Mouse (Mus musculus): ENCODE data around the gene Sytl3. TPM values are rescaled to one million over a fixed set of nuclear protein-coding genes. Genes with fewer than 3 reads are reported as not detected.

The Sytl3 gene
- polyA plus RNA-seq, 1 experiment from 2014 or later = 1.1 TPM

GRCm38 (mm10) chr17:6747478-6747877, 88.6 kb downstream of the Sytl3 start:
- WGBS = 39% methylated on average over 7 of the region's 7 CpGs
- H3K4me2 ChIP-seq (ENCODE audit: low read depth, low read length) = no peak overlapping the region
- H3K27ac ChIP-seq (ENCODE audit: low read length) = no peak overlapping the region
- H3K36me3 ChIP-seq (ENCODE audit: control insufficient read depth, insufficient read depth, low read length) = peaks cover 5% of the 10 kb centered on the region; the same call in 1 of the 2 replicates
- no peaks in the 10 kb centered on the region for H3K9me3 ChIP-seq (replicated peaks; ENCODE audit: control insufficient read depth, low read length)
- H3K27me3 ChIP-seq (ENCODE audit: control insufficient read depth, insufficient read depth, low read length) = no peaks in the 10 kb centered on the region
- H3K4me3 ChIP-seq (replicated peaks; ENCODE audit: low read length) = no peak overlapping the region
- no peak for ATAC-seq (ENCODE audit: insufficient read depth, low FRiP score)
- H3K9ac ChIP-seq (ENCODE audit: low read length) = no peak overlapping the region
- peaks cover 18% of the 10 kb centered on the region for H3K4me1 ChIP-seq (ENCODE audit: control insufficient read depth, insufficient read depth, low read length)

- no peak for ATAC-seq (ENCODE audit: insufficient read depth, low FRiP score)
- Histone ChIP-seq H3K27ac (ENCODE audit: low read length) (no peak overlapping the region), H3K4me3 (replicated peaks; ENCODE audit: low read length) (no peak overlapping the region), H3K4me1 (ENCODE audit: control insufficient read depth, insufficient read depth, low read length) (peaks cover 17% of the 10 kb centered on the region), H3K9ac (ENCODE audit: low read length) (no peak overlapping the region), H3K36me3 (ENCODE audit: control insufficient read depth, insufficient read depth, low read length) (peaks cover 5% of the 10 kb centered on the region; the same call in 1 of the 2 replicates), H3K4me2 (ENCODE audit: low read depth, low read length) (no peak overlapping the region), H3K9me3 (replicated peaks; ENCODE audit: control insufficient read depth, low read length) (no peaks in the 10 kb centered on the region), H3K27me3 (ENCODE audit: control insufficient read depth, insufficient read depth, low read length) (no peaks in the 10 kb centered on the region)
- WGBS = 72% methylated on average over 17 of the region's 17 CpGs
Measured at GRCm38 (mm10) chr17:6748779-6749464, 90.0 kb downstream of the Sytl3 start.

- Histone ChIP-seq H3K4me3 (replicated peaks; ENCODE audit: low read length) (no peak overlapping the region), H3K36me3 (ENCODE audit: control insufficient read depth, insufficient read depth, low read length) (0 out of 2 replicates have a peak, but pooled peaks cover 3% of the 10 kb centered on the region), H3K9me3 (replicated peaks; ENCODE audit: control insufficient read depth, low read length) (no peaks in the 10 kb centered on the region), H3K4me2 (ENCODE audit: low read depth, low read length) (no peak overlapping the region), H3K4me1 (ENCODE audit: control insufficient read depth, insufficient read depth, low read length) (peaks cover 16% of the 10 kb centered on the region), H3K27me3 (ENCODE audit: control insufficient read depth, insufficient read depth, low read length) (no peaks in the 10 kb centered on the region), H3K9ac (ENCODE audit: low read length) (no peak overlapping the region), H3K27ac (ENCODE audit: low read length) (peak overlapping the region; percentile 66)
- 67% methylated on average over 11 of the region's 11 CpGs for WGBS
- ATAC-seq (ENCODE audit: insufficient read depth, low FRiP score) = peak; percentile 35; the same call in 1 of the 2 replicates
Measured at GRCm38 (mm10) chr17:6751221-6751859, 92.4 kb downstream of the Sytl3 start.

GRCm38 (mm10) chr17:6752375-6752774, 93.5 kb downstream of the Sytl3 start:
- Histone ChIP-seq H3K9me3 (replicated peaks; ENCODE audit: control insufficient read depth, low read length) (no peaks in the 10 kb centered on the region), H3K4me2 (ENCODE audit: low read depth, low read length) (no peak overlapping the region), H3K4me1 (ENCODE audit: control insufficient read depth, insufficient read depth, low read length) (peaks cover 23% of the 10 kb centered on the region), H3K27me3 (ENCODE audit: control insufficient read depth, insufficient read depth, low read length) (no peaks in the 10 kb centered on the region), H3K9ac (ENCODE audit: low read length) (no peak overlapping the region), H3K4me3 (replicated peaks; ENCODE audit: low read length) (no peak overlapping the region), H3K36me3 (ENCODE audit: control insufficient read depth, insufficient read depth, low read length) (0 out of 2 replicates have a peak, but pooled peaks cover 3% of the 10 kb centered on the region), H3K27ac (ENCODE audit: low read length) (peak overlapping the region; percentile 66; the same call in 1 of the 2 replicates)
- ATAC-seq (ENCODE audit: insufficient read depth, low FRiP score) = no peak
- 71% methylated on average over 7 of the region's 7 CpGs for WGBS

GRCm38 (mm10) chr17:6755176-6755575, 96.3 kb downstream of the Sytl3 start:
- Histone ChIP-seq H3K9ac (ENCODE audit: low read length) (no peak overlapping the region), H3K9me3 (replicated peaks; ENCODE audit: control insufficient read depth, low read length) (no peaks in the 10 kb centered on the region), H3K4me3 (replicated peaks; ENCODE audit: low read length) (no peak overlapping the region), H3K36me3 (ENCODE audit: control insufficient read depth, insufficient read depth, low read length) (0 out of 2 replicates have a peak, but pooled peaks cover 3% of the 10 kb centered on the region), H3K4me1 (ENCODE audit: control insufficient read depth, insufficient read depth, low read length) (peaks cover 36% of the 10 kb centered on the region), H3K4me2 (ENCODE audit: low read depth, low read length) (no peak overlapping the region), H3K27ac (ENCODE audit: low read length) (peak overlapping the region; percentile 80; the same call in 1 of the 2 replicates), H3K27me3 (ENCODE audit: control insufficient read depth, insufficient read depth, low read length) (no peaks in the 10 kb centered on the region)
- 79% methylated on average over 9 of the region's 9 CpGs for WGBS
- no peak for ATAC-seq (ENCODE audit: insufficient read depth, low FRiP score)

- Histone ChIP-seq H3K9me3 (replicated peaks; ENCODE audit: control insufficient read depth, low read length) (no peaks in the 10 kb centered on the region), H3K4me3 (replicated peaks; ENCODE audit: low read length) (no peak overlapping the region), H3K9ac (ENCODE audit: low read length) (no peak overlapping the region), H3K27ac (ENCODE audit: low read length) (peak overlapping the region; percentile 80), H3K4me2 (ENCODE audit: low read depth, low read length) (no peak overlapping the region), H3K4me1 (ENCODE audit: control insufficient read depth, insufficient read depth, low read length) (peaks cover 36% of the 10 kb centered on the region), H3K36me3 (ENCODE audit: control insufficient read depth, insufficient read depth, low read length) (0 out of 2 replicates have a peak, but pooled peaks cover 3% of the 10 kb centered on the region), H3K27me3 (ENCODE audit: control insufficient read depth, insufficient read depth, low read length) (no peaks in the 10 kb centered on the region)
- peak; percentile 59 for ATAC-seq (ENCODE audit: insufficient read depth, low FRiP score)
- 72% methylated on average over 8 of the region's 8 CpGs for WGBS
Measured at GRCm38 (mm10) chr17:6755873-6756272, 97.0 kb downstream of the Sytl3 start.

- no peak for ATAC-seq (ENCODE audit: insufficient read depth, low FRiP score)
- Histone ChIP-seq H3K27ac (ENCODE audit: low read length) (peak overlapping the region; percentile 57; the same call in 1 of the 2 replicates), H3K4me3 (replicated peaks; ENCODE audit: low read length) (no peak overlapping the region), H3K4me2 (ENCODE audit: low read depth, low read length) (no peak overlapping the region), H3K36me3 (ENCODE audit: control insufficient read depth, insufficient read depth, low read length) (0 out of 2 replicates have a peak, but pooled peaks cover 3% of the 10 kb centered on the region), H3K4me1 (ENCODE audit: control insufficient read depth, insufficient read depth, low read length) (peaks cover 25% of the 10 kb centered on the region), H3K9ac (ENCODE audit: low read length) (no peak overlapping the region), H3K9me3 (replicated peaks; ENCODE audit: control insufficient read depth, low read length) (no peaks in the 10 kb centered on the region), H3K27me3 (ENCODE audit: control insufficient read depth, insufficient read depth, low read length) (no peaks in the 10 kb centered on the region)
- WGBS = 83% methylated on average over 16 of the region's 16 CpGs
Measured at GRCm38 (mm10) chr17:6757902-6758301, 99.0 kb downstream of the Sytl3 start.

- H3K27ac ChIP-seq (ENCODE audit: low read length) = peak overlapping the region; percentile 57; the same call in 1 of the 2 replicates
Measured at GRCm38 (mm10) chr17:6758845-6759244, 100.0 kb downstream of the Sytl3 start.

GRCm38 (mm10) chr17:6759717-6760292, 100.9 kb downstream of the Sytl3 start:
- Histone ChIP-seq H3K36me3 (ENCODE audit: control insufficient read depth, insufficient read depth, low read length) (no peaks in the 10 kb centered on the region), H3K27ac (ENCODE audit: low read length) (no peak overlapping the region; the same call in 1 of the 2 replicates), H3K4me2 (ENCODE audit: low read depth, low read length) (no peak overlapping the region), H3K27me3 (ENCODE audit: control insufficient read depth, insufficient read depth, low read length) (no peaks in the 10 kb centered on the region), H3K4me3 (replicated peaks; ENCODE audit: low read length) (no peak overlapping the region), H3K4me1 (ENCODE audit: control insufficient read depth, insufficient read depth, low read length) (peaks cover 32% of the 10 kb centered on the region), H3K9ac (ENCODE audit: low read length) (no peak overlapping the region), H3K9me3 (replicated peaks; ENCODE audit: control insufficient read depth, low read length) (no peaks in the 10 kb centered on the region)
- 55% methylated on average over 9 of the region's 9 CpGs for WGBS
- no peak for ATAC-seq (ENCODE audit: insufficient read depth, low FRiP score)

More at GRCm38 (mm10) chr17:6758845-6759244, 100.0 kb downstream of the Sytl3 start:
- 72% methylated on average over 8 of the region's 8 CpGs for WGBS
- Histone ChIP-seq H3K9me3 (replicated peaks; ENCODE audit: control insufficient read depth, low read length) (no peaks in the 10 kb centered on the region), H3K36me3 (ENCODE audit: control insufficient read depth, insufficient read depth, low read length) (0 out of 2 replicates have a peak, but pooled peaks cover 3% of the 10 kb centered on the region), H3K27me3 (ENCODE audit: control insufficient read depth, insufficient read depth, low read length) (no peaks in the 10 kb centered on the region), H3K9ac (ENCODE audit: low read length) (no peak overlapping the region), H3K4me3 (replicated peaks; ENCODE audit: low read length) (no peak overlapping the region), H3K4me1 (ENCODE audit: control insufficient read depth, insufficient read depth, low read length) (peaks cover 25% of the 10 kb centered on the region), H3K4me2 (ENCODE audit: low read depth, low read length) (no peak overlapping the region)
- no peak for ATAC-seq (ENCODE audit: insufficient read depth, low FRiP score)
